Mouse (Mus musculus) hindbrain, embryonic 14.5 days (tissue): ENCODE results near the gene Ddx27. TPM values are rescaled to one million over a fixed set of nuclear protein-coding genes. Genes with fewer than 3 reads are reported as not detected.

Source experiments
- ATAC-seq: fragments of 200-750 bp; cut with Nextera tagmentation; 2 replicates; pipeline ENCODE4 v1.8.0; 2017; ENCODE audit warnings: moderate number of reproducible peaks, mild to moderate bottlenecking, moderate TSS enrichment, moderate library complexity; ENCODE audit not compliant: low FRiP score
- DNase-seq: peaks from one replicate; pipeline ENCODE4 v3.0.0-alpha.2; 2015; ENCODE audit warnings: low spot score
- H3K27ac ChIP-seq: fragments of 300-500 bp; sonication (generic); 2 replicates; pipeline ENCODE4 v1.5.1; 2014; ENCODE audit warnings: mild to moderate bottlenecking, moderate library complexity
- H3K27me3 ChIP-seq: fragments of 300-500 bp; sonication (generic); 2 replicates; pipeline ENCODE4 v1.6.1; 2014; ENCODE audit warnings: mild to moderate bottlenecking, low read length, mixed read lengths; ENCODE audit not compliant: control insufficient read depth, insufficient read depth
- H3K36me3 ChIP-seq: fragments of 300-500 bp; sonication (generic); replicated peaks from 2 replicates; pipeline ENCODE4 v1.6.1; 2014; ENCODE audit not compliant: control insufficient read depth, insufficient read depth
- H3K4me1 ChIP-seq: fragments of 300-500 bp; sonication (generic); replicated peaks from 2 replicates; pipeline ENCODE4 v1.6.1; 2014; ENCODE audit warnings: antibody characterized with exemption, low read length, mixed read lengths; ENCODE audit not compliant: control insufficient read depth, insufficient read depth
- H3K4me2 ChIP-seq: fragments of 300-500 bp; sonication (generic); replicated peaks from 2 replicates; pipeline ENCODE4 v1.6.1; 2014; ENCODE audit warnings: mild to moderate bottlenecking, moderate library complexity
- H3K4me3 ChIP-seq: fragments of 300-500 bp; sonication (generic); replicated peaks from 2 replicates; pipeline ENCODE4 v1.5.1; 2014; ENCODE audit warnings: mild to moderate bottlenecking, low read length
- H3K9ac ChIP-seq: fragments of 300-500 bp; sonication (generic); 2 replicates; pipeline ENCODE4 v1.6.1; 2014
- H3K9me3 ChIP-seq: fragments of 300-500 bp; sonication (generic); 2 replicates; pipeline ENCODE4 v1.6.1; 2016; ENCODE audit warnings: low read length; ENCODE audit not compliant: control insufficient read depth
- WGBS: fragments of 180-500 bp; shearing (Covaris S2); extraction: QIAGEN DNeasy Blood & Tissue Kit; methylation state at CpG from one replicate; pipeline ENCODE4 v1.1.7; 2014; 5-methylcytosine and 5-hydroxymethylcytosine counted together
- polyA plus RNA-seq: library from polyadenylated mRNA; unstranded; fragments of >200 nt; fragmentation: Nextera tagmentation; extraction: Ambion mirVana; gene quantifications from 2 replicates; pipeline ENCODE4 v1.2.1, GENCODE M21; 2014

Gene Ddx27
- polyA plus RNA-seq, 1 experiment from 2014 or later, result 29.3 TPM

DNA sequence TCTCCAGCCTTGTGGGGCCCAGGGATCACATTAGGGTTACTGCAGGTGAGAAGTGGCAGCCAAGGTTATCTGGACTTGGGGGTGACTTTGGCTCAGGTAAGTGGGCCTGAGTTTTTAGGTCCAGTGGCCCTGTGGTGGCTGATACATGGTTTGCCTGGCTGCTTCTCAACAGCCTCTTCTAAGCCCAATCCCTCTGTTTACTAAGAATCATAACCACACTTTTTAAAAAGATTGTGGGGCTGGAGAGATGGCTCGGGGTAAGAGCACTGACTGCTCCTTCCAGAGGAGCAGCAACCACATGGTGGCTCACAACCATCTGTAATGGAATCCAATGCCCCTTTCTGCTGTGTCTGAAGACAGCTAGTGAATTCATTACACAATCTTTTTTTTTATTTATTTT is 51.0 kb downstream of the Ddx27 start:
- no peak for DNase-seq
- H3K4me2 ChIP-seq, result no peak overlapping the region
- ATAC-seq, result no peak
- peaks cover 20% of the 10 kb centered on the region for H3K4me1 ChIP-seq
- WGBS, result 70% methylated on average over 1 of the region's 1 CpGs
- H3K9ac ChIP-seq, result no peak overlapping the region
- no peaks in the 10 kb centered on the region for H3K9me3 ChIP-seq
- no peak overlapping the region for H3K27ac ChIP-seq
- H3K4me3 ChIP-seq, result no peak overlapping the region
- peaks cover 25% of the 10 kb centered on the region for H3K36me3 ChIP-seq
- no peaks in the 10 kb centered on the region for H3K27me3 ChIP-seq

GRCm38 (mm10) chr2:167066528-167067516 is 51.8 kb downstream of the Ddx27 start:
- ATAC-seq (no peak), DNase-seq (no peak)
- H3K36me3 ChIP-seq, result peaks cover 25% of the 10 kb centered on the region
- H3K4me2 ChIP-seq, result no peak overlapping the region
- no peak overlapping the region for H3K9ac ChIP-seq
- no peak overlapping the region for H3K27ac ChIP-seq
- H3K4me3 ChIP-seq, result no peak overlapping the region
- no peaks in the 10 kb centered on the region for H3K27me3 ChIP-seq
- WGBS, result 38% methylated on average over 6 of the region's 6 CpGs
- peaks cover 12% of the 10 kb centered on the region for H3K4me1 ChIP-seq
- no peaks in the 10 kb centered on the region for H3K9me3 ChIP-seq

DNA sequence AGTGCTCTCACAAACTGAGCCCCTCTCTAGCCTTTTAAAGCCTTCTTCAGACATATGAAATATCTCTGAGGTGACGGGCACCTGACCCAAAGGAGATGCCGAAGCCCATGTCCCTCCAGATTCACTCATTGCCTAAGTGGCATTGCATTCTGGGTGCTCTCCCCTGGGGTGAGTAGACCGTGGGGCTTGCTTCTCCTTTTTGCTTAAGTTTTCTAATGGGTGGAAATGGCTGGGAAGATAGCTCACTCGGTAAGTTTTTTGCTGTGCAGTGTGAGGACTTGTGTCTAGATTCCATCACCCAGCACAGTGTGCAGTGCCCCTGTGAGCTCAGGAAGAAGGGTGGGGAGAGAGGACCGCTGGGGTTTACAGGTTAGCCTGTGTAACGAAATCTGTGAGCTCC is 52.6 kb downstream of the Ddx27 start:
- Histone ChIP-seq H3K4me2 (no peak overlapping the region), H3K4me1 (peaks cover 11% of the 10 kb centered on the region), H3K4me3 (no peak overlapping the region), H3K9me3 (no peaks in the 10 kb centered on the region), H3K27me3 (no peaks in the 10 kb centered on the region), H3K9ac (no peak overlapping the region), H3K27ac (no peak overlapping the region), H3K36me3 (peaks cover 25% of the 10 kb centered on the region)
- DNase-seq (no peak), ATAC-seq (no peak)
- 57% methylated on average over 6 of the region's 6 CpGs for WGBS

- Histone ChIP-seq H3K9ac (no peak overlapping the region), H3K4me1 (peaks cover 3% of the 10 kb centered on the region), H3K36me3 (peaks cover 16% of the 10 kb centered on the region), H3K4me2 (no peak overlapping the region), H3K4me3 (no peak overlapping the region), H3K9me3 (no peaks in the 10 kb centered on the region), H3K27me3 (no peaks in the 10 kb centered on the region), H3K27ac (no peak overlapping the region)
- WGBS, result 54% methylated on average over 6 of the region's 6 CpGs
- no peak for DNase-seq
- no peak for ATAC-seq
These were observed 55.3 kb downstream of the Ddx27 start for GRCm38 (mm10) chr2:167070341-167070740.

DNA sequence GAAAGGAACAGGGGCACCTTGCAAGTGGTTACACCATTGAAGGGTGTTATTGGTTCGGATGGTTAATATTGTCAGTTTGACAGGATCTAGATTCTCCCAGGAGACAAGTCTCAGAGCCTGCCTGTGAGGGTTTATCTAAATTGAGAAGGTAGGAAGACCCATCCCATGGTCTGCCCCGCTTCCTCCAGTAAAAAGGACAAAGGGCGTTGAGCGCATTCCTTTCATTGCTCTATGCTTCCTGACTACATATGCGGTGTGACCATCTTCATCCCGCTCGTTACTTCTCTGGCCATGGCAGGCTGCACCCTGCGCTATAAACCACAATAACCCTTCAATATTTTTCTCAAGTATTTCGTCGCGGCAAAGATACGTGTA is 56.3 kb downstream of the Ddx27 start:
- WGBS, result 21% methylated on average over 12 of the region's 12 CpGs
- Histone ChIP-seq H3K4me1 (no peaks in the 10 kb centered on the region; the same call in 1 of the 2 replicates), H3K27me3 (no peaks in the 10 kb centered on the region), H3K9ac (peak overlapping the region; percentile 61), H3K36me3 (peaks cover 6% of the 10 kb centered on the region), H3K4me2 (peak overlapping the region; percentile 63), H3K9me3 (no peaks in the 10 kb centered on the region), H3K27ac (peak overlapping the region; percentile 80), H3K4me3 (peak overlapping the region; percentile 44)
- no peak for DNase-seq
- ATAC-seq, result no peak

GRCm38 (mm10) chr2:167071641-167072601 is 56.9 kb downstream of the Ddx27 start:
- Histone ChIP-seq H3K9ac (peak overlapping the region; percentile 61), H3K36me3 (no peaks in the 10 kb centered on the region), H3K4me2 (peak overlapping the region; percentile 63), H3K4me1 (no peaks in the 10 kb centered on the region; the same call in 1 of the 2 replicates), H3K27me3 (no peaks in the 10 kb centered on the region), H3K4me3 (peak overlapping the region; percentile 44), H3K27ac (peak overlapping the region; percentile 80), H3K9me3 (no peaks in the 10 kb centered on the region)
- DNase-seq (peak; percentile 99), ATAC-seq (peak; percentile 97)
- 8% methylated on average over 22 of the region's 22 CpGs for WGBS

DNA sequence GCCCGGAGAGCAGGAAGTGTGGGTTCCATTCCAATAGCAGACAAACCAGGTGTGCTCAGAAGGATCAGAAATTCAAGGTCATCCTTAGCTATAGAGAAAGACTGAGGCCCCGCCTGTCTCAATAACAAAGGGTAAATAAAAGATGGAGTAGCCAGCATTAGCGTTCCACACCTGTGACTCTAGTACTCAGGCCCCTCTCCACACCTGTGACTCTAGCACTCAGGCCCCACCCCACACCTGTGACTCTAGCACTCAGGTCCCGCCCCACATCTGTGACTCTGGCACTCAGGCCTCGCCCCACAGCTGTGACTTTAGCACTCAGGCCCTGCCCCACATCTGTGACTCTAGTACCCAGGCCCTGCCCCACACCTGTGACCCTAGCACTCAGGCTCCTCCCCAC is 59.6 kb downstream of the Ddx27 start:
- no peaks in the 10 kb centered on the region for H3K9me3 ChIP-seq
- no peaks in the 10 kb centered on the region for H3K36me3 ChIP-seq
- 91% methylated on average over 5 of the region's 5 CpGs for WGBS
- no peak overlapping the region for H3K27ac ChIP-seq
- no peak overlapping the region for H3K9ac ChIP-seq
- DNase-seq (no peak), ATAC-seq (no peak)
- H3K27me3 ChIP-seq, result no peaks in the 10 kb centered on the region
- H3K4me3 ChIP-seq, result no peak overlapping the region
- no peak overlapping the region for H3K4me2 ChIP-seq
- peaks cover 9% of the 10 kb centered on the region for H3K4me1 ChIP-seq

GRCm38 (mm10) chr2:167076352-167076751 is 61.4 kb downstream of the Ddx27 start:
- no peaks in the 10 kb centered on the region for H3K9me3 ChIP-seq
- no peaks in the 10 kb centered on the region for H3K27me3 ChIP-seq
- H3K36me3 ChIP-seq, result no peaks in the 10 kb centered on the region
- no peak overlapping the region for H3K27ac ChIP-seq
- H3K9ac ChIP-seq, result no peak overlapping the region
- H3K4me1 ChIP-seq, result peaks cover 14% of the 10 kb centered on the region
- WGBS, result 90% methylated on average over 4 of the region's 4 CpGs
- no peak for DNase-seq
- no peak for ATAC-seq
- no peak overlapping the region for H3K4me3 ChIP-seq
- H3K4me2 ChIP-seq, result no peak overlapping the region

DNA sequence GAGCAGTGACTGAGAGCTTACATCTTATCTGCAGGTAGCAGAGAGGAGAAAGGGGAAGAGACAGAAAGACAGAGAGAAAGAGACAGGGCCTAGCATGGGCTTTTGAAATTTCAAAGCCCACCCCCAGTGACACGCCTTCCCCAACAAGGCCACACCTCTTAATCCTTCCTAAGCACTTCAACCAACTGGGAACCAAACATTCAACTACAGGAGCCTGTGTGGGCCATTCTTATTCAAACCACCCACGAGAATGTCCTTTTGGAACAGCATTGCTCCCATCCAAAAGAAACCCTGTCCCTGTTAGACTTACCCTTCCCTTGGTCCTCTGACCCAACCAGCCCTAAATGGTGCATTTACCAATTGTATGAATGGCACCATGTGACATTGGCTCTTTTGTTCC is 61.8 kb downstream of the Ddx27 start:
- ATAC-seq (no peak), DNase-seq (no peak)
- H3K9me3 ChIP-seq, result no peaks in the 10 kb centered on the region
- WGBS, result 70% methylated on average over 2 of the region's 2 CpGs
- no peak overlapping the region for H3K27ac ChIP-seq
- no peak overlapping the region for H3K9ac ChIP-seq
- peaks cover 14% of the 10 kb centered on the region for H3K4me1 ChIP-seq
- no peak overlapping the region for H3K4me3 ChIP-seq
- H3K4me2 ChIP-seq, result no peak overlapping the region
- no peaks in the 10 kb centered on the region for H3K27me3 ChIP-seq
- H3K36me3 ChIP-seq, result no peaks in the 10 kb centered on the region
